11 mouse cellular contexts compared by ENCODE assay signal in the genomic region with DNA sequence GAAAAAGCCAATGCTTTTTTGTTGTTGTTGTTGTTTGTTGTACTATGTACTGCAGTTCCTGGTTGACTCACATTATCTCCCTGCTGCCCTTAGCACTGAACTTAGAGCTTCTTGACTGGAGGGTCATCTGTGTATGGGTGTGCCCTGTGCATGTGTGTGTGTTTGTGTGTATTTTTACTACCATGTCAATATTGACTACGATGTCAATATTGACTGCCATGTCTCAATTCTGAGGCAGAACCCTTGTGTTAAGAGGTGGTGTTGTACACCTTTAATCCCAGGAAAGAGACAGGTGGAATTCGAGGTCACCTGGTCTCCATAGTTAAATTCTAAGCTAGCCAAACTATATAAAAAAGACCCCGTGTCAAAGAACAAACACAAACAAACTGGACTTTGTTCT. TPM values are rescaled to one million over a fixed set of nuclear protein-coding genes. Genes with fewer than 3 reads are reported as not detected.
DNase-seq lines count a peak whose midpoint lies in the region; ATAC-seq and TF ChIP-seq lines count a peak whose summit lies in the region.
"Had no signal": no experiment of that assay in that cellular context is flagged by ENCODE, and none has a peak within 500 bp of the region (broad histone marks: within the 10 kb centered on the region; RNA-seq: fewer than 3 reads in every experiment).

No protein-coding gene starts in this region.

- ATAC-seq in forebrain, embryonic 12.5 days (ENCODE audit: low FRiP score): no peak
- no peak for ATAC-seq in hindbrain, embryonic 12.5 days (ENCODE audit: low FRiP score)
- ATAC-seq in midbrain, embryonic 13.5 days: no peak

- H3K36me3 ChIP-seq in kidney, adult 2 months (ENCODE audit: control insufficient read depth, insufficient read depth, low read length): no peaks in the 10 kb centered on the region
- H3K36me3 ChIP-seq in forebrain, embryonic 12.5 days (replicated peaks): no peaks in the 10 kb centered on the region
- H3K36me3 ChIP-seq in hindbrain, embryonic 12.5 days: no peaks in the 10 kb centered on the region
- no peaks in the 10 kb centered on the region for H3K36me3 ChIP-seq in midbrain, embryonic 13.5 days

- no peak overlapping the region for H3K4me3 ChIP-seq in kidney, adult 2 months (ENCODE audit: insufficient read depth, low read depth, low read length)
- H3K4me3 ChIP-seq in forebrain, embryonic 12.5 days (replicated peaks): no peak overlapping the region
- H3K4me3 ChIP-seq in hindbrain, embryonic 12.5 days: no peak overlapping the region
- H3K4me3 ChIP-seq in midbrain, embryonic 13.5 days (replicated peaks): peak overlapping the region; percentile 26; the same call in 1 of the 2 replicates
- H3K4me3 ChIP-seq: erythroblast, embryonic 14.5 days; layer of hippocampus, adult 2 months had no signal

- no peak for TF ChIP-seq POLR2A in kidney, adult 2 months (IDR thresholded peaks at IDR 0.05; ENCODE audit: low read depth, low read length)

- H3K4me2 ChIP-seq in forebrain, embryonic 12.5 days: peak overlapping the region; percentile 50
- peak overlapping the region; percentile 50 for H3K4me2 ChIP-seq in hindbrain, embryonic 12.5 days (replicated peaks)
- H3K4me2 ChIP-seq in midbrain, embryonic 13.5 days (replicated peaks): peak overlapping the region; percentile 52

- H3K27ac ChIP-seq in kidney, adult 2 months (ENCODE audit: insufficient read depth, low read depth, low read length): peak overlapping the region; percentile 65
- H3K27ac ChIP-seq in forebrain, embryonic 12.5 days: peak overlapping the region; percentile 99
- H3K27ac ChIP-seq in hindbrain, embryonic 12.5 days: peak overlapping the region; percentile 98
- peak overlapping the region; percentile 99 for H3K27ac ChIP-seq in midbrain, embryonic 13.5 days
- H3K27ac ChIP-seq: layer of hippocampus, adult 2 months had no signal

- H3K9ac ChIP-seq in forebrain, embryonic 12.5 days: 0 out of 2 replicates have a peak overlapping the region, but pooled peaks have one; percentile 61
- no peak overlapping the region for H3K9ac ChIP-seq in hindbrain, embryonic 12.5 days
- no peak overlapping the region for H3K9ac ChIP-seq in midbrain, embryonic 13.5 days (replicated peaks)

- no peak for TF ChIP-seq CTCF in kidney, adult 2 months (conservative IDR thresholded peaks at IDR 0.05; ENCODE audit: insufficient read depth, insufficient read length, low read depth, low read length)

- WGBS in kidney, adult 2 months: 44% methylated on average over 3 of the region's 3 CpGs
- WGBS in forebrain, embryonic 12.5 days: 62% methylated on average over 3 of the region's 3 CpGs
- WGBS in hindbrain, embryonic 12.5 days: 62% methylated on average over 3 of the region's 3 CpGs
- 67% methylated on average over 3 of the region's 3 CpGs for WGBS in midbrain, embryonic 13.5 days

- DNase-seq in kidney, adult 2 months: peak; percentile 21
- DNase-seq in kidney, adult 18-20 months: no peak
- no peak for DNase-seq in thymus, adult 18-20 months
- no peak for DNase-seq in spleen, postnatal 10 days (ENCODE audit: low spot score in 2 of 2)
- no peak for DNase-seq in frontal cortex, postnatal 10 days (ENCODE audit: low spot score in 2 of 2)
- DNase-seq: thymus, adult 2 months had no signal

- peaks cover 10% of the 10 kb centered on the region; the same call in 1 of the 2 replicates for H3K4me1 ChIP-seq in kidney, adult 2 months (ENCODE audit: control insufficient read depth, insufficient read depth, low read length)
- H3K4me1 ChIP-seq in forebrain, embryonic 12.5 days: peaks cover 90% of the 10 kb centered on the region
- peaks cover 81% of the 10 kb centered on the region for H3K4me1 ChIP-seq in hindbrain, embryonic 12.5 days
- H3K4me1 ChIP-seq in midbrain, embryonic 13.5 days (replicated peaks): peaks cover 91% of the 10 kb centered on the region

- no peaks in the 10 kb centered on the region for H3K27me3 ChIP-seq in kidney, adult 2 months (replicated peaks; ENCODE audit: control insufficient read depth, insufficient read depth, low read length)
- no peaks in the 10 kb centered on the region for H3K27me3 ChIP-seq in forebrain, embryonic 12.5 days
- H3K27me3 ChIP-seq in hindbrain, embryonic 12.5 days: no peaks in the 10 kb centered on the region
- no peaks in the 10 kb centered on the region for H3K27me3 ChIP-seq in midbrain, embryonic 13.5 days

- H3K9me3 ChIP-seq in forebrain, embryonic 12.5 days: no peaks in the 10 kb centered on the region
- H3K9me3 ChIP-seq in hindbrain, embryonic 12.5 days (replicated peaks): no peaks in the 10 kb centered on the region
- H3K9me3 ChIP-seq in midbrain, embryonic 13.5 days: no peaks in the 10 kb centered on the region

RNA-seq across cellular contexts. Expression of a gene that starts 5.6 kb away (rescaled TPM):
- polyA plus RNA-seq in kidney, adult 2 months (2012; rRNA removed): 6.7 and 6.9 TPM in 2 replicates
- 88.7 and 89.2 TPM in 2 replicates for polyA plus RNA-seq in forebrain, embryonic 12.5 days (2016; fragmentation: Nextera tagmentation; extraction: Ambion mirVana)
- polyA plus RNA-seq in hindbrain, embryonic 12.5 days (2016; fragmentation: Nextera tagmentation; extraction: Ambion mirVana): 90.3 and 92.0 TPM in 2 replicates
- polyA plus RNA-seq in midbrain, embryonic 13.5 days (2015; fragmentation: Nextera tagmentation; extraction: Ambion mirVana): 73.8 and 76.2 TPM in 2 replicates
